Mouse (Mus musculus) hindbrain, embryonic 15.5 days (tissue): ENCODE measurements around the gene Myom1. TPM values are rescaled to one million over a fixed set of nuclear protein-coding genes. Genes with fewer than 3 reads are reported as not detected.
A peak's percentile ranks its signal among the peaks of the same experiment; 100 is the strongest.

Source experiments
- ATAC-seq: fragments of 200-750 bp; cut with Nextera tagmentation; 2 replicates; pipeline ENCODE4 v1.8.0; 2017; ENCODE audit warnings: low read depth, moderate number of reproducible peaks, moderate TSS enrichment; ENCODE audit not compliant: low FRiP score
- H3K27ac ChIP-seq: fragments of 300-500 bp; sonication (generic); replicated peaks from 2 replicates; pipeline ENCODE4 v1.5.1; 2015; ENCODE audit warnings: mild to moderate bottlenecking, inconsistent platforms
- H3K27me3 ChIP-seq: fragments of 300-500 bp; sonication (generic); 2 replicates; pipeline ENCODE4 v1.6.1; 2015; ENCODE audit warnings: control low read depth, inconsistent platforms
- H3K36me3 ChIP-seq: fragments of 300-500 bp; sonication (generic); 2 replicates; pipeline ENCODE4 v1.6.1; 2015; ENCODE audit warnings: control low read depth, inconsistent platforms
- H3K4me1 ChIP-seq: fragments of 300-500 bp; sonication (generic); replicated peaks from 2 replicates; pipeline ENCODE4 v1.6.1; 2015; ENCODE audit warnings: control low read depth, inconsistent platforms
- H3K4me2 ChIP-seq: fragments of 300-500 bp; sonication (generic); 2 replicates; pipeline ENCODE4 v1.6.1; 2015; ENCODE audit warnings: moderate library complexity, mild to moderate bottlenecking, inconsistent platforms
- H3K4me3 ChIP-seq: fragments of 300-500 bp; sonication (generic); 2 replicates; pipeline ENCODE4 v1.5.1; 2015; ENCODE audit warnings: mild to moderate bottlenecking, inconsistent platforms
- H3K9ac ChIP-seq: fragments of 300-500 bp; sonication (generic); 2 replicates; pipeline ENCODE4 v1.6.1; 2015; ENCODE audit warnings: inconsistent platforms
- H3K9me3 ChIP-seq: fragments of 300-500 bp; sonication (generic); 2 replicates; pipeline ENCODE4 v1.6.1; 2016; ENCODE audit warnings: control low read depth, inconsistent platforms
- WGBS: fragments of 180-500 bp; shearing (Covaris S2); methylation state at CpG from one replicate; pipeline ENCODE4 v1.1.7; 2015; 5-methylcytosine and 5-hydroxymethylcytosine counted together
- polyA plus RNA-seq: library from polyadenylated mRNA; unstranded; fragments of >200 nt; fragmentation: Nextera tagmentation; extraction: Ambion mirVana; gene quantifications from 2 replicates; pipeline ENCODE4 v1.2.1, GENCODE M21; 2015

Gene Myom1
- polyA plus RNA-seq, 1 experiment from 2014 or later = 1.6 TPM

- H3K36me3 ChIP-seq = no peaks in the 10 kb centered on the region
- no peaks in the 10 kb centered on the region for H3K4me1 ChIP-seq
- no peak overlapping the region for H3K9ac ChIP-seq
- H3K9me3 ChIP-seq = no peaks in the 10 kb centered on the region
- H3K27ac ChIP-seq = no peak overlapping the region
- ATAC-seq = no peak
- 75% methylated on average over 9 of the region's 9 CpGs for WGBS
- no peaks in the 10 kb centered on the region for H3K27me3 ChIP-seq
- H3K4me3 ChIP-seq = no peak overlapping the region
- H3K4me2 ChIP-seq = no peak overlapping the region
Observed at GRCm38 (mm10) chr17:71045591-71045990, 43.2 kb downstream of the Myom1 start.

GRCm38 (mm10) chr17:71046856-71047255 lies 44.4 kb downstream of the Myom1 start:
- Histone ChIP-seq H3K27ac (no peak overlapping the region), H3K27me3 (no peaks in the 10 kb centered on the region), H3K36me3 (no peaks in the 10 kb centered on the region), H3K4me3 (no peak overlapping the region), H3K9ac (no peak overlapping the region), H3K4me2 (no peak overlapping the region), H3K9me3 (no peaks in the 10 kb centered on the region), H3K4me1 (no peaks in the 10 kb centered on the region)
- no peak for ATAC-seq
- WGBS = 84% methylated on average over 4 of the region's 4 CpGs

- Histone ChIP-seq H3K4me3 (no peak overlapping the region), H3K4me1 (no peaks in the 10 kb centered on the region), H3K27ac (no peak overlapping the region), H3K36me3 (no peaks in the 10 kb centered on the region), H3K9me3 (no peaks in the 10 kb centered on the region), H3K27me3 (no peaks in the 10 kb centered on the region), H3K9ac (no peak overlapping the region), H3K4me2 (no peak overlapping the region)
- no peak for ATAC-seq
- 94% methylated on average over 8 of the region's 8 CpGs for WGBS
Observed at GRCm38 (mm10) chr17:71049292-71049691, 46.9 kb downstream of the Myom1 start.

GRCm38 (mm10) chr17:71053134-71053708 lies 50.8 kb downstream of the Myom1 start:
- H3K36me3 ChIP-seq = no peaks in the 10 kb centered on the region
- ATAC-seq = no peak
- no peak overlapping the region for H3K9ac ChIP-seq
- no peak overlapping the region for H3K4me2 ChIP-seq
- no peaks in the 10 kb centered on the region for H3K27me3 ChIP-seq
- WGBS = 90% methylated on average over 6 of the region's 6 CpGs
- no peak overlapping the region for H3K27ac ChIP-seq
- 0 out of 2 replicates have a peak, but pooled peaks cover 6% of the 10 kb centered on the region for H3K4me1 ChIP-seq
- H3K4me3 ChIP-seq = no peak overlapping the region
- H3K9me3 ChIP-seq = no peaks in the 10 kb centered on the region

- WGBS = 88% methylated on average over 8 of the region's 8 CpGs
- no peak overlapping the region for H3K27ac ChIP-seq
- no peaks in the 10 kb centered on the region for H3K36me3 ChIP-seq
- H3K4me3 ChIP-seq = no peak overlapping the region
- H3K9me3 ChIP-seq = no peaks in the 10 kb centered on the region
- no peaks in the 10 kb centered on the region for H3K27me3 ChIP-seq
- ATAC-seq = no peak
- no peak overlapping the region for H3K4me2 ChIP-seq
- 0 out of 2 replicates have a peak, but pooled peaks cover 6% of the 10 kb centered on the region for H3K4me1 ChIP-seq
- H3K9ac ChIP-seq = no peak overlapping the region
Observed at GRCm38 (mm10) chr17:71055203-71055894, 52.9 kb downstream of the Myom1 start.

- Histone ChIP-seq H3K9ac (no peak overlapping the region), H3K4me3 (no peak overlapping the region), H3K4me2 (no peak overlapping the region), H3K27ac (no peak overlapping the region), H3K27me3 (no peaks in the 10 kb centered on the region), H3K36me3 (no peaks in the 10 kb centered on the region), H3K9me3 (no peaks in the 10 kb centered on the region), H3K4me1 (0 out of 2 replicates have a peak, but pooled peaks cover 6% of the 10 kb centered on the region)
- WGBS = 77% methylated on average over 7 of the region's 7 CpGs
- ATAC-seq = no peak
Observed at GRCm38 (mm10) chr17:71056405-71056804, 54.0 kb downstream of the Myom1 start.

- Histone ChIP-seq H3K9ac (no peak overlapping the region), H3K9me3 (no peaks in the 10 kb centered on the region), H3K27ac (no peak overlapping the region), H3K4me1 (0 out of 2 replicates have a peak, but pooled peaks cover 10% of the 10 kb centered on the region), H3K4me2 (no peak overlapping the region), H3K4me3 (no peak overlapping the region), H3K27me3 (no peaks in the 10 kb centered on the region), H3K36me3 (no peaks in the 10 kb centered on the region)
- 76% methylated on average over 3 of the region's 3 CpGs for WGBS
- ATAC-seq = no peak
Observed at GRCm38 (mm10) chr17:71057758-71058157, 55.3 kb downstream of the Myom1 start.

GRCm38 (mm10) chr17:71059213-71059612 lies 56.8 kb downstream of the Myom1 start:
- H3K27ac ChIP-seq = no peak overlapping the region
- no peaks in the 10 kb centered on the region for H3K27me3 ChIP-seq
- H3K4me3 ChIP-seq = no peak overlapping the region
- 84% methylated on average over 3 of the region's 3 CpGs for WGBS
- H3K36me3 ChIP-seq = no peaks in the 10 kb centered on the region
- no peak overlapping the region for H3K4me2 ChIP-seq
- H3K9ac ChIP-seq = no peak overlapping the region
- no peak for ATAC-seq
- H3K4me1 ChIP-seq = 0 out of 2 replicates have a peak, but pooled peaks cover 10% of the 10 kb centered on the region
- H3K9me3 ChIP-seq = no peaks in the 10 kb centered on the region

GRCm38 (mm10) chr17:71062049-71062560 lies 59.7 kb downstream of the Myom1 start:
- H3K4me3 ChIP-seq = no peak overlapping the region
- H3K9me3 ChIP-seq = no peaks in the 10 kb centered on the region
- ATAC-seq = no peak
- H3K36me3 ChIP-seq = no peaks in the 10 kb centered on the region
- no peak overlapping the region for H3K4me2 ChIP-seq
- no peak overlapping the region for H3K27ac ChIP-seq
- 0 out of 2 replicates have a peak, but pooled peaks cover 4% of the 10 kb centered on the region for H3K4me1 ChIP-seq
- 41% methylated on average over 5 of the region's 5 CpGs for WGBS
- H3K9ac ChIP-seq = no peak overlapping the region
- no peaks in the 10 kb centered on the region for H3K27me3 ChIP-seq

- H3K36me3 ChIP-seq = no peaks in the 10 kb centered on the region
- H3K4me2 ChIP-seq = no peak overlapping the region
- 0 out of 2 replicates have a peak, but pooled peaks cover 4% of the 10 kb centered on the region for H3K4me1 ChIP-seq
- H3K4me3 ChIP-seq = no peak overlapping the region
- H3K27ac ChIP-seq = no peak overlapping the region
- no peaks in the 10 kb centered on the region for H3K27me3 ChIP-seq
- WGBS = 70% methylated on average over 13 of the region's 13 CpGs
- ATAC-seq = peak; percentile 48; the same call in 1 of the 2 replicates
- no peaks in the 10 kb centered on the region for H3K9me3 ChIP-seq
- H3K9ac ChIP-seq = no peak overlapping the region
Observed at GRCm38 (mm10) chr17:71062870-71063602, 60.6 kb downstream of the Myom1 start.

- 69% methylated on average over 7 of the region's 7 CpGs for WGBS
- H3K4me1 ChIP-seq = 0 out of 2 replicates have a peak, but pooled peaks cover 4% of the 10 kb centered on the region
- no peaks in the 10 kb centered on the region for H3K27me3 ChIP-seq
Observed at GRCm38 (mm10) chr17:71064463-71065014, 62.1 kb downstream of the Myom1 start.

More at GRCm38 (mm10) chr17:71064463-71065014, 62.1 kb downstream of the Myom1 start:
- Histone ChIP-seq H3K9me3 (no peaks in the 10 kb centered on the region), H3K4me2 (no peak overlapping the region), H3K27ac (no peak overlapping the region), H3K36me3 (no peaks in the 10 kb centered on the region), H3K4me3 (no peak overlapping the region), H3K9ac (no peak overlapping the region)
- no peak for ATAC-seq
